Mouse (Mus musculus) urinary bladder, postnatal 36 days (tissue): Measurements from ENCODE around the gene Anks1b.

Experiments used
- DNase-seq, 2 experiments: peaks; one replicate each; pipeline ENCODE4 v3.0.0; 2022; ENCODE audit warnings: low spot score in 2 of 2, mixed read lengths in 1 of 2

Gene Anks1b

GRCm38 (mm10) chr10:89946636-89947349, 73.5 kb downstream of the Anks1b start:
- DNase-seq: no peak

- DNase-seq: no peak
Measured at GRCm38 (mm10) chr10:89974361-89974760, 101.1 kb downstream of the Anks1b start.

- no peak for DNase-seq
Measured at GRCm38 (mm10) chr10:89975431-89975841, 102.1 kb downstream of the Anks1b start.

- DNase-seq: no peak
Measured at GRCm38 (mm10) chr10:89976577-89976976, 103.3 kb downstream of the Anks1b start.

- DNase-seq: no peak
Measured at GRCm38 (mm10) chr10:89994171-89994570, 120.9 kb downstream of the Anks1b start.

GRCm38 (mm10) chr10:89995621-89996428, 122.5 kb downstream of the Anks1b start:
- DNase-seq: no peak

GRCm38 (mm10) chr10:90003980-90004729, 130.8 kb downstream of the Anks1b start:
- DNase-seq: no peak

GRCm38 (mm10) chr10:90004882-90005281, 131.6 kb downstream of the Anks1b start:
- no peak for DNase-seq

- DNase-seq: no peak
Measured at GRCm38 (mm10) chr10:90033037-90033436, 159.7 kb downstream of the Anks1b start.

GRCm38 (mm10) chr10:90043287-90043686, 170.0 kb downstream of the Anks1b start:
- DNase-seq: no peak

GRCm38 (mm10) chr10:90043773-90044172, 170.5 kb downstream of the Anks1b start:
- DNase-seq: no peak

GRCm38 (mm10) chr10:90044229-90044628, 170.9 kb downstream of the Anks1b start:
- no peak for DNase-seq

GRCm38 (mm10) chr10:90068651-90069050, 195.3 kb downstream of the Anks1b start:
- DNase-seq: no peak

- no peak for DNase-seq
Measured at GRCm38 (mm10) chr10:90077930-90078329, 204.6 kb downstream of the Anks1b start.

GRCm38 (mm10) chr10:90081151-90081550, 207.8 kb downstream of the Anks1b start:
- no peak for DNase-seq

GRCm38 (mm10) chr10:90081630-90082029, 208.3 kb downstream of the Anks1b start:
- no peak for DNase-seq

- DNase-seq: no peak
Measured at GRCm38 (mm10) chr10:90093877-90094276, 220.6 kb downstream of the Anks1b start.

- DNase-seq: no peak
Measured at GRCm38 (mm10) chr10:90112662-90113061, 239.4 kb downstream of the Anks1b start.

GRCm38 (mm10) chr10:90116867-90117266, 243.6 kb downstream of the Anks1b start:
- DNase-seq: no peak

- DNase-seq: no peak
Measured at GRCm38 (mm10) chr10:90117836-90118235, 244.5 kb downstream of the Anks1b start.

- DNase-seq: no peak
Measured at GRCm38 (mm10) chr10:90137538-90137937, 264.2 kb downstream of the Anks1b start.

- DNase-seq: no peak
Measured at GRCm38 (mm10) chr10:90140947-90141346, 267.6 kb downstream of the Anks1b start.
